Mouse (Mus musculus) urinary bladder, postnatal 36 days (tissue): Measurements from ENCODE around the gene Osbpl10.
A peak's percentile ranks its signal among the peaks of the same experiment; 100 is the strongest.

Experiments used
- DNase-seq, 2 experiments: peaks; one replicate each; pipeline ENCODE4 v3.0.0; 2022; ENCODE audit warnings: low spot score in 2 of 2, mixed read lengths in 1 of 2

Osbpl10 gene

DNA sequence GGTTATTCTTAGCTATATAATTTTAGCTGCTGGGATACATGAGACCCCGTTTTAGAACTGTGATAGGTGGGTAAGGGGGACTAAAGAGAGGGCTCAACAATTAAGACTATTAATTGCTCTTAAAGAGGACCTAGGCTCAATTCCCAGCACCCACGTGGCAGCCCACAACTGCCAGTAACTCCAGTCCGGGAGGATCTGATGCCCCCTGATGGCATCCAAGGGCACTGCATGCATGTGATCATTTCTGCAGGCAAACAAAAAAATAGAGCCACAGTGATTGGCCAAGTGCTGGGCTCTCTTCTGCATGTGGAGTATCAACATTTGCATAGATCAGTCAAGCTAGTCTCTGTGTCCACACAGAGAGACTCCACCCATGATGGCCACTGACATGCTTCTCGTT, 96.8 kb downstream of the Osbpl10 start:
- no peak for DNase-seq

DNA sequence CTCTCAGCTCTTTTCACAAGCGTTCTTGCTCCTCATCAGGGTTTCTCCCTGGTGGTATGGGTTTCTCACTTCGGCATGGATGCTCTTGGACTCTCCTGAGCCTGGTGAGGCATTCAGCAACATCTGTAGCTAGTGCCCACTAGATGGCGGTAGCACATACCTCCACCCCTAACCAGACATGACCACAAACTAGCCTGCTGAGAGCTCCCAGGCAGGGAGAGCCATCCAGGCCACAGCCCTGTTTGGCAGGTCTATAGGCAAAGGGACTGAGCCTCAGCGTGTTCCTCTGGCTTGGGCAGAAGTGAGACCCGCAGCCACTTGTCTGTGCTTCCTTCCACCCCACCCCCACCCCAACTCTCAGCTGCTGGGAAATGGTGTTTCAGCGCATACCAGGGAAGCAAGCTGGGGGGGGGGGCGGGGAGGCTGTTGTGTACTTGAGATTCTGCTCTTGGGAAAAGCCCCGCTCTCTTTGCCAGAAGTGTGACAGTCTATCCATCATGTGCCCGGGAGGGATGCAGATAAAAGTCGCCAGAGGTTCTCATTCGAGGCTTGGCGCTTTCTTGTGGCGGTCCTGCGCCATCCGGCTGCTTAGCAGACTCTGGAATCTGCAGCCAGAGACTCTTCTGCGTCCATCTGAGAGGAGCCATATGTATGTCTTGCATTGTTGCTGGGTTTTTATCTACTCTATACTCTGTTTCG, 110.1 kb downstream of the Osbpl10 start:
- DNase-seq: peak; percentile 46 to 63

GRCm38 (mm10) chr9:115089644-115090043, 111.3 kb downstream of the Osbpl10 start:
- DNase-seq: no peak

GRCm38 (mm10) chr9:115096481-115096880, 118.1 kb downstream of the Osbpl10 start:
- DNase-seq: no peak

GRCm38 (mm10) chr9:115097340-115097739, 119.0 kb downstream of the Osbpl10 start:
- no peak for DNase-seq

DNA sequence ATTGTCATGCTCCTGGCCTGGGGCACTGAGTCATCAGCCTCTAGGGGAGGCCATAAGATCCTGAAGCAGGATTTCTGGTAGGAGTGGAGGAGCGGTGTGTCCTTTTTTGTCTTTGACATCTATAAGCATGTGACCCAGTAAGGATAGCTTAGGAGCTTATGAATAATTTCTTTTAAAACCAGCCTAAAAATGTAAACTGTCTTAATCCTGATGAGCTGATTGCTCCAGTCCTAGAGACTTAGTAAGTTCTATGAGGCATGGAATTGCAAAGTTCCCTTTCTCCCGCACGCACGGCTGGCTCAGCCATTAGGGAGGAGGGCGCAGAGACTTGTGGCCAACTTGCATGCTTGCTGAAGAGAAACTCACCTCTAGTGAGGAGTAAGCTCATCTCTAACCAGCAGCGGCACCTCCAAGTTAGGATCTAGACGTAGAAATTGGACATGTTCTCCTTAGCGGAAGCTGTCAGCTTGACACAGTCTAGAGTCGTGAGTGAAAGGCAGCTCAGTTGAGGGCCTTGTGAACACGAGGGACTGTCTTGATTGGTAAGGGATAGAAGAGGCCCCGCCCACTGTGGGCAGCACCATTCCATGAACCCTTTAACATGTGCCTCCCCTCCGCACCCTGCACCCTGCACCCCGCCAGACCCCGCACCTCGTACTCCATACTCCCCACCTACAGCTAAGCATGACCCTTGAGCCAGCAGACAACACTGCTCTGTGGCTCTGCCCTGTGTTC, 122.0 kb downstream of the Osbpl10 start:
- no peak for DNase-seq

GRCm38 (mm10) chr9:115107430-115107829, 129.1 kb downstream of the Osbpl10 start:
- no peak for DNase-seq

DNA sequence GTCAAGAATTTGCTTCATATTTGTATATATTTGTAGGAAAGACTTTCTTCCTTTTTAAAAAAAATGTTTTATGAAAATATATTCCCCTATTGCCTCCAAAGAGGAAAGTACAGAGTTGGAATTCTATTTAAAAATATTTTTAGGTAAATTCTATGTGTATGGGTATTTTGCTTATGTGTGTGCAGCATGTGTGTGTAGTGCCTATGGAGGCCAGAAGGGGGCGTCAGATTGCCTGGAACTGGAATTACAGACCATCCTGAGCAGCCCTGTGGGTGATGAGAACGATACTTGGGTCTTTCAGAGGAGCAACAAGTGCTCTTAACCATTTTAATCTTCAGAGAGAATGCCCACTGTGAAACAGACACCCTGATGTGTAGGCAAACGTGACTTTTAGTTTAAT, 132.3 kb downstream of the Osbpl10 start:
- no peak for DNase-seq

DNA sequence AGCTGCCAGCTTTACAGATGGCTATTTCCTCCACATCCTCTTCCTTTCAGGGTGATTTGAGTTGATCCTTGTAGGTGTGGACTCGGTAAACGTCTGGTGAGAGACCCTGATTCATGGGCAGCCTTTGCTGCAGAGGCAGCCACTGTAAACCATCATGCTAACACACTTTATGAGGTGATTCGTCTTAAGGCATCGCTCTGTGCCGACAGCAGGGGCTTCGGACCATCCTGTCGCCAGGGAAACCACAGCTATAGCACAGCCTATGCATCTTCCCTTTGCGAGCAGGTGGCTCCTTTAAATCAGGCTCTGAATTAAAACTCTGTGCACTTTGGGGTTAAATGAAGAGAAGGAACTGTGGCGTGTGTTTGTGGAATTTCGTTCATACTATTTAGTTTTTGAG, 138.9 kb downstream of the Osbpl10 start:
- DNase-seq: no peak

GRCm38 (mm10) chr9:115120276-115120675, 141.9 kb downstream of the Osbpl10 start:
- DNase-seq: no peak

GRCm38 (mm10) chr9:115120678-115121224, 142.4 kb downstream of the Osbpl10 start:
- DNase-seq: peak in 1 of 2 experiments; percentile 5

GRCm38 (mm10) chr9:115127342-115127741, 149.0 kb downstream of the Osbpl10 start:
- DNase-seq: no peak

DNA sequence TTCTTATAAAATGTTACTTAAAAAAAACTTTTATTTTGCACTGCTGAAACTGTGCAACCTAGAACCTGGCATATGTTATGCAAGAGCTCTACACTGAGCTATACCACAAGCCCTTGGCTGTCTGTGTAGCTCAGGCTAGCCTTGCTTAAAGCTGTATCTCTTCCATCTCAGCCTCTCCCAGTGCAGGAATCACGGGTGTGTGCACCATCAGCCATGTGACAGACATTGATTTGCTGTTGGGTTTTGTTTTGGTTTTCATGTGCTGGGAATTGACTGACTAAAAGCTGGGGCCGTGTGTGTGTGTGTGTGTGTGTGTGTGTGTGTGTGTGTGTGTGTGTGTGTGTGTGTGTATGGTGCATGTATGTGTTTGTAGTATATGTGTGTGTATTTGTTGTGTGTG, 155.6 kb downstream of the Osbpl10 start:
- no peak for DNase-seq

DNA sequence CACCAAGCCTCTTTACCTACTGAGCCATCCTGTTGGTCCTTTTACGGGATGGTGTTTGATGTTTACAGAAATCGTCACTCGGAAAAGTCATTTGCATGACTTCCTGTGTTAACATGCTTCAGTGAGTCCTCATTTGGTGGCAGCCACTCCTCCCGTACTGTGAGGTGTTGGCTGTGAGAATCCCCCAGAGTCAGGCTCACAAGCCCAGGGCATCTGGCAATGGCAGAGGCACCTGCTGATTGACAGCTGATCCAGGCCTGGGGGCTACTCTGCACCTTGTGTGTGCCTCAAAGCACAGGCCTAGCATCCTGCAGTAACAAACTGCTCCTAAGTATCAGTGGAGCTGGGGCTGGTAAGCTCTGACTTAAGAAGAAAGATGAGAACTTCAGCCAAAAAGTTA, 156.4 kb downstream of the Osbpl10 start:
- DNase-seq: no peak

- DNase-seq: no peak
Measured at GRCm38 (mm10) chr9:115135352-115135751, 157.0 kb downstream of the Osbpl10 start.

- DNase-seq: no peak
Measured at GRCm38 (mm10) chr9:115137858-115138257, 159.5 kb downstream of the Osbpl10 start.

DNA sequence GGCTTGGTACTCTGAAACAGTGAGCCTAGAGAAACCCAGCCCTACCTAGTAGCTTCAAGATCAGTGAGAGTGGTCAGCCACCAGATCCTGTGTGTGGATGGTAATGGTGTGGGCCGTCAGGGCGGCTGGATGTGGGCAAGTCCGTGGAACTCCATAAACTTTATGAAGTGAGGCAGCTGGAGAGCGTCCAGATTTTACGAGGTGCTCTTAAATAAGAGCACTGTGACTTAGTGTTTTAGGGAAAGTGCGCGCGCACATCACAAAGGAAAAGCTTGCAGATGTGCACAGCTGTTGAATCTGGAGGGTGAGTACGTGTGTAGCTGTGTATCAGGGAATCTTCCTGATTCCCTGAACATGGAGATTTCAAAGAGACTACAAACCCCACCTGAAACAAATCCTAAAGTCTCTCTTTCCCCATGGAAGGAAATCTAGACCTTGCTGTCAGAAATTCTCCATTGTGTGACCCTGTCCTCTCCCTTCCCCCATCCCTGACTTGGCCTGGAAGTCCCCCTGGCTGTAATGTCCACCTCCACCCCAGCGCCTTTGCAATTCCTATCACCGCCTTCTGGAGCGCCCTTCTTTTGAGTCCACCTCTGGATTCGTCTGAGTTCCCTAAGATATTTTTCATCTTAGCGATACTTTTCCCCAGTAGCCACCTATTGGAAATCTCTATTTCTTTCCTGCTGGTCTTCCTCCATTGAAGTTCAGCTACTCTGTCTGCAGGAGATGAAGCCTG, 161.4 kb downstream of the Osbpl10 start:
- no peak for DNase-seq

DNA sequence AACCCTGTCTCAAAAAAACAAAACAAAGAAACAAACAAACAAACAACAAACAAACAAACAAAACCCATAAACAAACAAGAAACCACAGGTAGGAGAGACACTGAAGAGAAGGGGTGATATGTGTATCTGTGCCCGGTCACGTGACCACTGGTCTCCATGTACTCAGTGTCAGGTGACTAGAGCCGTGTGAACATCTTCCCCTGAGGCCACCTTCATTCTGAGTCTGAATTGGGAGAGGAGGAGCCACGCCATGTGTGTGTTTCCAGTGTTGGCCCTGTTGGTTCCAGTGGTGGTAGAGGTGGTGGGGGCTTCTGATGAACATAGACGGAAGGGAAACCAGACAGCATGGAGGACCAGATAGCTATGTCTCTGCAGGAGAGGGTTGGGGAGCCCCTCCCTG, 168.8 kb downstream of the Osbpl10 start:
- DNase-seq: no peak

DNA sequence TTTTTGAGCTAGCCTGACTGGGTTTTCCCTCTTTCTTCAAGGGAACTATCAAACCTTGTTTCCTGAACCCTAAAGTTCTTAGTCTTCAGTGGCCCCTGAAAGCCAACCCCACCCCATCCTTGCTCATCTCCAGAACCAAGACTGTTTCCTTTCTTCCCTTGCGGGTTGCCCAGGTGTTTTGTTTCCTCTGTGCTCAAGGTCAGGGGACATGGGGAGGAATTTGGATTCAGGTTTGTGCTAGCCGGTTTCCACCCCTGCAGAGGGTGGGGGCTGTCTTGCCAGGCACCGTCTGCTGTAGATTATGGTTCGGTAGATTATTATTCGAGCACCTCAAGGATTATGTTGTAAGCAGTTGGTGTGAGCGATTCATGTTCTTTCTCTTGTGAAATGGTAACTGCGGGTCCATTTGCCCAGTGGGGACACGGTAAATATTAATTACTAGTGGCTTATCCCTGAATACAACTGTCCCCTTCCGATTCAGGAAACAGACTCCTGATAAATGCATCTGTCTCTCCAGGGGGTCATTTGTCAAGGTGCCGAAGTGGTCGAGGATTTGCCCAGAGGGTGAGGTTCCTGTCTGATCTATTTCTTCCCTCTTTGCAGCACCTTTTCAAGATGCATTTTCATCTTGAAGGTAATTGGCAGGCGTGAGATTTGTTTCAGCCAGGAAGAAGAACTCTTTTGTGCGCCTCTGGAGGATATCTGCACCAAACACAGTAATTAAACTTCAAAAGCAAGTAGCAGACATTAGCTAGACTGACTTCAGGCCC, 169.4 kb downstream of the Osbpl10 start:
- no peak for DNase-seq

DNA sequence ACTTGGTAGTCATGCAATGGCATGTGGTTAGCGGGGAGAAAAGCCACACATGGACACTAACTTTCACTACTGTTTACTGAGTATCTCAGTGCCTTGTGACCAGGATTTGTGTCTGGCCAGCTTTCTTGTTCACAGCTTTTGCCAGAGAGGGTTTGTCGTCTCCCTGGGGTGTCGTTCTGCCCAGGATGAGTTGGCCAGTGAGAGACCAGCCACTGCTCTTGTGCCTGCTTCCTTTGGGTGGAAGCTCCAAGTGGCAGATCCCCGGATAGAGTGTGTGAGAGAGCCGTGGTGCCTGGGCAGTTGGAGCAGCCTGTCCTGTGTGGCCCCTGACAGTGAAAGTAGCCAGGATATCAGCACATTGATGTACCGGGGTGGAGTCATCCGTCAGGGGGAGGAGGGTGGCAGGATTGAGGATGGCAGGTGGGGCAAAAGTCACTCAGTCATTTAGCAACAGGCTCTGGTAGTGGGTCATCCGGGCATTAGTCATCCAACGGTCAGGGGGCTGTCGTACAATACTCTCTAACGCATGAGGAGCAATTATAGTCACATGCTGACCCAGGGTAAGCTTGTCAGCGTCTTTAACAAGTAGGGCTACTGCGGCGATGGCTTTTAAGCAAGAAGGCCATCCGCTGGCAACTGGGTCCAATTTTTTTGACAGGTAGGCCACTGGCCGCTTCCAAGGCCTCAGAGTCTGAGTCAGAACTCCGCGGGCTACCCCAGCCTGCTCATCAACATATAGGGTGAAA, 170.8 kb downstream of the Osbpl10 start:
- DNase-seq: no peak

DNA sequence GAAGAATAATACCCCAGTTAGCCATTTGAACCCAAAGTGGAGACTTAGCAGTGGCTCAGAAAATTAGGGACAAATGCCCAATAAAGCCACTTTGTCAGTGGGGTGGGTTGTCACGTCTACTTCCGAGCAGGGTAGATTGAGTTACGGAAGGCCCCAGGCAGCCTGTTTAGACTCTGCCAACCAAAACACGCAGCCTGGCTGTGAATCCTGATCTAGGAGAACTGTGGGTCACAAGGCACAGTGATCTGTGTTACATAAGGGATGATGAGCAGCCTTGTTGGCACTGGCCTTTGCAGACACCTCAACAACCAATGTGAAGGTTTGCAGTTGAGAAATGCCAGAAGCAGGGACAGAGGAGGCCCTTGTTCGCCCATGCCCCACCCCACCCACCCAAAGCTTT, 183.2 kb downstream of the Osbpl10 start:
- DNase-seq: no peak
